Comparison of ENCODE assay signal across 15 mouse cellular contexts in genomic region chr11:119916834-119917469, GRCm38 (mm10). TPM values are rescaled to one million over a fixed set of nuclear protein-coding genes. Genes with fewer than 3 reads are reported as not detected.
DNase-seq lines count a peak whose midpoint lies in the region; ATAC-seq and TF ChIP-seq lines count a peak whose summit lies in the region.
"Had no signal": no experiment of that assay in that cellular context is flagged by ENCODE, and none has a peak within 500 bp of the region (broad histone marks: within the 10 kb centered on the region; RNA-seq: fewer than 3 reads in every experiment).

No protein-coding gene starts in this region.

- H3K27me3 ChIP-seq in kidney, embryonic 14.5 days (ENCODE audit: control insufficient read depth, insufficient read depth, low read length), result no peaks in the 10 kb centered on the region
- H3K27me3 ChIP-seq in intestine, embryonic 15.5 days (replicated peaks), result no peaks in the 10 kb centered on the region
- no peaks in the 10 kb centered on the region for H3K27me3 ChIP-seq in kidney, adult 2 months (replicated peaks; ENCODE audit: control insufficient read depth, insufficient read depth, low read length)
- H3K27me3 ChIP-seq: neural tube, embryonic 15.5 days had no signal

- WGBS in kidney, embryonic 14.5 days, result 93% methylated on average over 21 of the region's 21 CpGs
- 88% methylated on average over 21 of the region's 21 CpGs for WGBS in intestine, embryonic 15.5 days
- WGBS in kidney, adult 2 months, result 53% methylated on average over 21 of the region's 21 CpGs

- no peak for ATAC-seq in kidney, embryonic 14.5 days (ENCODE audit: low FRiP score, low TSS enrichment)
- ATAC-seq in intestine, embryonic 15.5 days, result no peak

- DNase-seq in kidney, adult 11 months, result peak; percentile 89
- DNase-seq in kidney, adult 2 months, result peak; percentile 91
- peak; percentile 86 to 91 for DNase-seq in kidney, postnatal 36 days
- DNase-seq in frontal cortex, postnatal 14 days (ENCODE audit: low spot score in 2 of 2), result no peak
- no peak for DNase-seq in adrenal gland, postnatal 4 days (ENCODE audit: low spot score in 2 of 2)
- no peak for DNase-seq in right cerebral cortex, postnatal 10 days (ENCODE audit: low spot score in 2 of 2)
- DNase-seq: cerebellum, adult 2 months; spleen, adult 18-20 months; thymus, postnatal 36 days had no signal

- no peaks in the 10 kb centered on the region for H3K9me3 ChIP-seq in kidney, embryonic 14.5 days (ENCODE audit: control insufficient read depth, low read length)
- no peaks in the 10 kb centered on the region for H3K9me3 ChIP-seq in intestine, embryonic 15.5 days
- H3K9me3 ChIP-seq: forebrain, embryonic 10.5 days; G1E; neural tube, embryonic 15.5 days had no signal

- H3K27ac ChIP-seq in kidney, embryonic 14.5 days (ENCODE audit: low read depth, low read length), result no peak overlapping the region
- peak overlapping the region; percentile 71 for H3K27ac ChIP-seq in intestine, embryonic 15.5 days
- H3K27ac ChIP-seq in kidney, adult 2 months (ENCODE audit: insufficient read depth, low read depth, low read length), result peak overlapping the region; percentile 91
- H3K27ac ChIP-seq: forebrain, embryonic 10.5 days; neural tube, embryonic 15.5 days had no signal

- no peak for TF ChIP-seq CTCF in kidney, adult 2 months (conservative IDR thresholded peaks at IDR 0.05; ENCODE audit: insufficient read depth, insufficient read length, low read depth, low read length)

- peaks cover 29% of the 10 kb centered on the region for H3K4me1 ChIP-seq in kidney, embryonic 14.5 days (ENCODE audit: control insufficient read depth, insufficient read depth, low read length)
- peaks cover 32% of the 10 kb centered on the region for H3K4me1 ChIP-seq in intestine, embryonic 15.5 days (replicated peaks)
- H3K4me1 ChIP-seq in kidney, adult 2 months (ENCODE audit: control insufficient read depth, insufficient read depth, low read length), result peaks cover 41% of the 10 kb centered on the region

- H3K36me3 ChIP-seq in kidney, embryonic 14.5 days (ENCODE audit: control insufficient read depth, insufficient read depth, low read length), result peaks cover 35% of the 10 kb centered on the region
- H3K36me3 ChIP-seq in intestine, embryonic 15.5 days, result peaks cover 24% of the 10 kb centered on the region
- peaks cover 1% of the 10 kb centered on the region; the same call in 1 of the 2 replicates for H3K36me3 ChIP-seq in kidney, adult 2 months (ENCODE audit: control insufficient read depth, insufficient read depth, low read length)

- TF ChIP-seq POLR2A in kidney, adult 2 months (IDR thresholded peaks at IDR 0.05; ENCODE audit: low read depth, low read length), result peak; percentile 29

- H3K9ac ChIP-seq in kidney, embryonic 14.5 days (ENCODE audit: low read depth, low read length), result no peak overlapping the region
- H3K9ac ChIP-seq in intestine, embryonic 15.5 days, result no peak overlapping the region
- H3K9ac ChIP-seq: neural tube, embryonic 15.5 days had no signal

- H3K4me3 ChIP-seq in kidney, embryonic 14.5 days (ENCODE audit: low read length), result no peak overlapping the region
- H3K4me3 ChIP-seq in intestine, embryonic 15.5 days (replicated peaks), result no peak overlapping the region
- H3K4me3 ChIP-seq in kidney, adult 2 months (ENCODE audit: insufficient read depth, low read depth, low read length), result peak overlapping the region; percentile 53
- H3K4me3 ChIP-seq: forebrain, embryonic 10.5 days; neural tube, embryonic 15.5 days had no signal

- H3K4me2 ChIP-seq in kidney, embryonic 14.5 days (replicated peaks; ENCODE audit: low read depth, low read length), result no peak overlapping the region
- peak overlapping the region; percentile 95 for H3K4me2 ChIP-seq in intestine, embryonic 15.5 days (replicated peaks)
- H3K4me2 ChIP-seq: midbrain, embryonic 11.5 days; neural tube, embryonic 15.5 days had no signal

RNA-seq across cellular contexts. Expression of gene Chmp6, which starts 3.7 kb away (rescaled TPM):
- polyA plus RNA-seq in kidney, embryonic 14.5 days (2014; fragmentation: Nextera tagmentation; extraction: Ambion mirVana), result 87.1 and 94.0 TPM in 2 replicates
- polyA plus RNA-seq in intestine, embryonic 15.5 days (2015; fragmentation: Nextera tagmentation; extraction: Ambion mirVana), result 88.0 and 91.1 TPM in 2 replicates
- polyA plus RNA-seq in kidney, adult 2 months (2012; rRNA removed), result 97.2 and 106 TPM in 2 replicates
- 10 to 100 TPM; 51.4 to 54.3 TPM for total RNA-seq in adrenal gland, postnatal 4 days (2021)

RNA-seq across cellular contexts. Expression of gene Baiap2, which starts 25.6 kb away (rescaled TPM):
- polyA plus RNA-seq in kidney, embryonic 14.5 days (2014; fragmentation: Nextera tagmentation; extraction: Ambion mirVana), result 15.7 and 18.2 TPM in 2 replicates
- 12.0 and 13.1 TPM in 2 replicates for polyA plus RNA-seq in intestine, embryonic 15.5 days (2015; fragmentation: Nextera tagmentation; extraction: Ambion mirVana)
- 78.1 and 88.4 TPM in 2 replicates for polyA plus RNA-seq in kidney, adult 2 months (2012; rRNA removed)
- 10 to 100 TPM; 24.1 to 26.5 TPM for total RNA-seq in adrenal gland, postnatal 4 days (2021)

Comparison
In these comparisons a context has a peak if more than half of its experiments do, and no peak if none do; other contexts are left out.
1. DNase-seq: peak in kidney, adult 11 months (single experiment), kidney, adult 2 months (single experiment) and kidney, postnatal 36 days (2 of 2); none in frontal cortex, postnatal 14 days (0 of 2), adrenal gland, postnatal 4 days (0 of 2) and right cerebral cortex, postnatal 10 days (0 of 2).